Mouse (Mus musculus) left cerebral cortex, adult 18-20 months (tissue): ENCODE measurements around the gene Ank3. TPM values are rescaled to one million over a fixed set of nuclear protein-coding genes. Genes with fewer than 3 reads are reported as not detected.

Experiments used
- DNase-seq, 2 experiments: peaks; one replicate each; pipeline ENCODE4 v3.0.0; 2021 to 2022; ENCODE audit warnings: low spot score in 2 of 2, mixed read lengths in 1 of 2
- total RNA-seq, 2 experiments: library from RNA; stranded (reverse); gene quantifications; 2 replicates each; pipeline ENCODE4 v1.2.3; 2021

Gene Ank3
- total RNA-seq, 2 experiments from 2014 or later = 407 to 424 TPM

DNA sequence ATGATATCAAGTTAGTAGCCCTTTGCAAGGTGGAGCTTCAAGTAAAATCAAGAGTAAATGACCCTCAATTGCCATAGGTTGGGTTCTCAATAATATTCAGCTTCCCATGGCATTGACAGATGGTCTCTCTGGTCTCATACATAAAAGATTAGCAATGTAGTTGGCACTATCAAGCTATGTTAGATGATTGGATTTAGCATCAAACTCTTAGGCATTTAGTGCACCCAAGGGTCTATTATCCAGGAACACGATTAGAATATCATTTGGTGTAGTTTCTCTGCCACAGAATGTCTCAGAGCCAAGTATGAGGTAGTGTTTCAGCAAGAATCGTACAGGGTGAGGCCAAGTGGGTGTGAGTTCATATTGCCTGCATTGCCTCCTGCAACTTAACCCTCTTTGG is 68.6 kb downstream of the Ank3 start:
- no peak for DNase-seq

- no peak for DNase-seq
Observed at GRCm38 (mm10) chr10:69471841-69472240, 73.3 kb downstream of the Ank3 start.

GRCm38 (mm10) chr10:69476871-69477270 is 78.3 kb downstream of the Ank3 start:
- DNase-seq = no peak

DNA sequence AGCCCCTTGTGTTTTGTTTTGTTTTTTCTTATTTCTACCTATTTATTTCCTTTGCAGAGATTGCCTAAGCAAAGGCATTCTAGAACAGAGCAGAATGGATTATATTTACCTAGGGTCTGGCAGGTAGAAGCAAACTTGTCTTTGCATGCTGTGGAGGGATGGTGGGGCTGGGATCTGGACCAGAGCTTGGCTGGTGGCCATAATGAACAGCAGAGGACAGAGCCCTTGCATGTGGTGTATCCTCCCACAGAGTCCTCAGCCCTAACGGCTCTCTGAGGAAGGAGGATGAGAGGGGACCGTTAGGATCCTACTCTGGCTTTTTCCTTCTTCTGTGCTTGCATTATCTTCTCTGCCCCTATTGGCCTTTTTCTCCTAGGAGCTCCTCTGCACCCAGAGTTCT is 79.1 kb downstream of the Ank3 start:
- no peak for DNase-seq

DNA sequence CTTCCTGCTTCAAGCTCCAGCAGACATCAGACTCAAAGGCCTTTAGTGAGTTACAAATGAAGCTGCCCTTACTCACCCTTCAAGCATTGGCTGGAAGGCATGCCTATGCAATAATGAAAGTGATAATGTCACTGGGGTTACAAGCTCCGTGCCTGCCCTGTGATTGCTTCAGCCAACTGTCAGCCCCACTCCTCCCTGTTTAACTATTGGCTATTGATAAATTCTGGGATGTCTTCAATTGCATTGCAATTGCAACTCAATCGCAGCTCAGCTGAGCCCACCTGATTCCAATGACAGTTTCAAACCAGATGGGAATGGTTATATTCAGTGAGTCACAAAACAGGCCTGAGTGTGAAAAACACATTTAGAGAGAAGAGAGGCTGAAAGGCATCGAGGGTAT is 80.3 kb downstream of the Ank3 start:
- DNase-seq = no peak

GRCm38 (mm10) chr10:69485191-69485786 is 86.7 kb downstream of the Ank3 start:
- no peak for DNase-seq

DNA sequence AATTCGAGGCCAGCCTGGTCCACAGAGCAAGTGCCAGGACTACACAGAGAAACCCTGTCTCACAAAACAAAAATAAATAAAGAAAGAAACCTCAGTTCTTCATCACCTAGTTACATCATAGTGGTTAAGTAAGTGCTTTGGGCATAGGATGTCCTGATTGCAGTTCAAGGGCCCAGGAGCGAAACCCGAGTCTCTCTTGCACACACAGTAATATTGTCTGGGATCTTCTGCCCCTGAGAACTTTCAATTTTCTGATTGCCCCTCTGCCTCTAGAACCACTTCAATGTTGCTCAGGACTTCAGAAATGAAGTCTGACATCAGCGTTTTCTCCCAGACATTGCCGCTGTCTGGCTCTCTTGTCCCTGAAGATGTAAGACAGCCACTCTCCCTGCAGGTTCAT is 91.6 kb downstream of the Ank3 start:
- DNase-seq = no peak

DNA sequence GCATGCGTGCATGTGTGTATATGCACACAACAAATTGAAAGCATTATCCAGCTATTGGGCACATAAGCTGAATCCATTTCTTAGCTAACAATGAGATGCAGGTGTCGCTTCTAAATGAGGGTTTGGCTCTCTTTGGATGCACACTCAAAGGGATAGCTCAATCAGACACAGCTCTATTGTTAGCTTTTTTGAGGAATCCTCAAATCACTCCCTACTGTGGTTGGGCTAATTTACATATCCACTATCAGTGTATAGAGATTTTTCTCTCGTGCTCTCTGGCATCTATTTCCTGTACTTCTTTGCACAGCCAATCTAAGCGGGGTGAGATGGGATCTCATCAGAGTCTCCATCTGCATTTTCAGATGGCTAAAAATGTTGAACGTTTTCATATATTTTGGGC is 93.4 kb downstream of the Ank3 start:
- no peak for DNase-seq

- no peak for DNase-seq
Observed at GRCm38 (mm10) chr10:69497382-69497781, 98.8 kb downstream of the Ank3 start.

DNA sequence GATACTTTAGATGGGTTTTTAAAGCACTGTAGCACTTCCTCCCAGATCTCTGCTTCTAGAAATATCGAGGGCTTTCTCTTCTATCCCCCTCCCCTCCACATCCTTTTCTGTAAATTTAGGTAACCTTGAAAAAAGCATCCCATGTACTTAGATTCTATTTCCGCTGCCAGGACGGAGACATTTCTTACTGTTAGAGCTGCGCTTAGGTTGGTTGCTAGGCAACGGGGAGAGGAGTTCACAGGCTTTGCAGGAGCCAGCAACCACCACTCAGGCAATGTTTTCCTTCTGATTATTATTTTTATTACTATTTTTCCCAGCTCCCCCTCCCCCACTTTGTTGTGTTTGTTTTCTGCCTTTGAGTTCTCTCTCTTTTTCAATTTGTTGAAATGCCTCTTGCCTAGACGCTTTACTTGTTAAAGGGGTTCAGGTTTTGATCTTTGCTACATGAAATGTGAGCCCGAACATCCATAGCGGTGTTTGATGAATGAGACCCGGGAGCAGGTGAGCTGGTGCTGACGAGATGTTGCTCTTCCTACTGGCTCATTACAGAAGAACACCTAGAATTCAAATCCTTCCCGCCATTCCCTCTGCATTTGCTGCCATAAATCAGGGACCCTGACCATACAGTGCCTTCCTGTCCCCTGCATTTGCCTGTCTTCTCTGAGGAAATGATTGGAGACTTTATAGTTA is 101.7 kb downstream of the Ank3 start:
- DNase-seq = peak; percentile 27 to 49

DNA sequence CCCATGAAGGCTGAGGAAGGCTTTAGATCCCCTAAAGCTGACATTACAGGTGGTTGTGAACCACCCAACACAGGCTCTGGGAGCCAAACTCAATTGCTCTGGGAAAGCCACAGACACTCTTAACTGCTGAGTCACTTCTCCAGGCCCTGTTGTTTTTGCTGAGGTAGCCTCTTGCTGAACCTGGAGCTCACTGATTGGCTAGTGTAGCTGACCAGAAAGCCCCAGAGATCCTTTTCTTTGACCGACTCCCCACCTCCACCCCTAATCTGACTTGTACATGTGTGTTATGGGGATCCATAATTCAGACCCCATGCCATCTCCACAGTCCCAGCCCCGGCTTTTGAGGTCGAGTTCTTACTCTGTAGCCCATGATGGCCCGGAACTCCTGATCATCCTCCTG is 105.2 kb downstream of the Ank3 start:
- DNase-seq = no peak

DNA sequence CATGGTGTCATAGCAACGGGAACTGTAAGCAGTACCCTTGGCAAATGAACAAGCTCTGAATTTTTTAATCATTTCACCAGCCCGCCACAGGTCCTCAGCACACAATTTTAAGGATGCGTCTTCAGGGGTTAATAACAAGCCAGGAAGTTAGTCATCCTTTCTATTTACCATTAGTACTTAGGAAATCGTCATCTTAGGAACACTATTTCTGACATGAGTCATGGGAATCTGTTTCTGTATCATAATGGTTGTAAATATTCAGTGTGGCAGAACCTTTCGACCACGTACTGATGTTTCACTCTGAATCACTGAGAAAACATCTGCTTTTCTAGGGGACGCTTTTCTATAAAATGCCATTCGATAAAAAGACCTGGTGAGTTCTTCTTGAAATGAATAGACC is 109.1 kb downstream of the Ank3 start:
- no peak for DNase-seq

GRCm38 (mm10) chr10:69510392-69510791 is 111.8 kb downstream of the Ank3 start:
- DNase-seq = peak in 1 of 2 experiments; percentile 35

- no peak for DNase-seq
Observed at GRCm38 (mm10) chr10:69511234-69511633, 112.7 kb downstream of the Ank3 start.

DNA sequence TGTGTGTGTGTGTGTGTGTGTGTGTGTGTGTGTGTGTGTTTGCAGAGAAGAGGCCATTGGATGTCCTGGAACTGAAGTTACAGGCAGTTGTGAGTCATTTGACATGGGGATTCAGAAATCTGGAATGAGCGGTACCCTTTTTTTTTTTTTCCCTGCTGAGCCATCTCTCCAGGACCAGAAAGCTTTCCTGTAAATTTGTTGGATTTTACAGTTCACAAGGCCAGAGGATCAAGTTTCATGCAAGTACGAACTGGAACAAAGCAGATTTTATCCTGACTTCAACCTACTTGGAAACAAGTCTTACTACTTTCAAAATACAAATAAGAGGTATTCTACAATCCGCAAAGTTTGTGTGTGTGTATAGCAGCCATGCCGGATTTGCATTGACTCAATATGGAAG is 123.4 kb downstream of the Ank3 start:
- no peak for DNase-seq

GRCm38 (mm10) chr10:69523202-69523601 is 124.6 kb downstream of the Ank3 start:
- DNase-seq = no peak

- no peak for DNase-seq
Observed at GRCm38 (mm10) chr10:69527318-69527717, 128.7 kb downstream of the Ank3 start.

- no peak for DNase-seq
Observed at GRCm38 (mm10) chr10:69528746-69529145, 130.2 kb downstream of the Ank3 start.

DNA sequence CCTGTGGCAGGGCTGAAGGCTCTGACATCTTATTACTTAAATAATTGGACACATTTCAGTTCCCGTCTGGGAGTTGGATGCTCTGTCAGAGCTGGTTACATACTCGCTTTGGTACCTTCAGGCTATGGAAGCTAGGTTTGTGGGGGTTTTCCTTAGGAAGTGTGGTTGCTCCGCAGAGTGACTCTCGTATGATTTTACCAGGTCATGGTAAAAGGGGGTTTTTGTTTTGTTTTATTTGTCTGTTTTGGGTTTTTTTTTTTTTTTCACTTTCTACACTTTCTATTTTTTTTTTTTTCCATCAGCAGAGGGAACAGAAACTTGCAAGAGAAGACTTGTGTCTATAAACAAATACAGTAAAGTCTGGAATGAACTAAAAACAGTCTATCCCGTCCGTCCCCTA is 131.8 kb downstream of the Ank3 start:
- no peak for DNase-seq

- DNase-seq = no peak
Observed at GRCm38 (mm10) chr10:69531569-69531968, 133.0 kb downstream of the Ank3 start.

GRCm38 (mm10) chr10:69532169-69532730 is 133.7 kb downstream of the Ank3 start:
- no peak for DNase-seq

DNA sequence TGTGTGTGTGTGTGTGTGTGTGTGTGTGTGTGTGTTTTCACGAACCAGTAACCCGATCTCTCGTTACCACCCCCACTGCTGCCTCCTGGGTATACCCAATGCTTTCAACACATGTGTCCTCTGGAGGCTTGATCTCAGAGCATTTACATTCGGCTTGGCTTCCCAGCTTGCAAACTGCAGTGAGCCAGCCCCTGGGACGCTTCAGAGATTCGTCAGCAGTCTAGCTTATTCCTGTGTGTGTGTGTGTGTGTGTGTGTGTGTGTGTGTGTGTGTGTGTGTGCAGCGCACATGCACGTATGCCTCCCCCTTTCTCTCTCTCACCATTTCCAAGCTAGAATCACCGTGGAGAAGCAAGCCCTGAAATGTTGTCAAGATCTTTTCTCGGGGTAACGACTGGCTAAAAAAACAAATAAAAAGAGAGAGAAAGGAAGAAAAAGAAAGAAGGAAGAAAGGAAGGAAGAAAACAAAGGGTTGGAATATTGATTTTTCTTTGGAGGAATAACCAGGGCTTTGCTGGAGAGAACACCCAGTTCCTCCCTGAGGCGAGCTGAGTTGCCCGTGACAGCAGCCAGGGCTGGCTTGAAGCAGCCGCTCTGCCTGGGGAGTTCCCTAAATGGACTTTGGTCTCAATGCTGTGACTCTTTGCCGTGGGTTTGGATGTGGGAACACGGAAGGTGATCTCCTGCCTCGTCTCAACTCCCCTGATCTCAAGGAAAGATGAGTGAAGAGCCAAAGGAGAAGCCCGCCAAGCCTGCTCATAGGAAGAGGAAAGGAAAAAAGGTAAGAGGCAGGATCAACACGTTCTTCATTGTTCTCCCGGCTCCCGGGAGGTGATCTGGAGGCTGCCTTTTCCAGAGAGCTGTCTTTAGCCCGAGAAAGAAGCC is 135.2 kb downstream of the Ank3 start:
- peak; percentile 47 to 56 for DNase-seq
